Mouse (Mus musculus) heart, postnatal 10 days (tissue): ENCODE results near the gene Ptgdr. TPM values are rescaled to one million over a fixed set of nuclear protein-coding genes. Genes with fewer than 3 reads are reported as not detected.
"Not testable (repeated sequence)": the region's sequence is repeated elsewhere in the genome, so short reads cannot be mapped to it uniquely, and the experiment has no call there.

ENCODE experiments used
- DNase-seq, 2 experiments: peaks; one replicate each; pipeline ENCODE4 v3.0.0; 2021
- intact Hi-C: fragments of 180-260 bp; cut with DNase I; formaldehyde crosslinking; loops from one replicate; pipeline ENCODE4 v1.15.1; 2025
- total RNA-seq, 2 experiments: library from RNA; stranded (reverse); gene quantifications; 2 replicates each; pipeline ENCODE4 v1.2.3; 2021

Ptgdr gene
- total RNA-seq, 2 experiments from 2014 or later, result not detected

DNA sequence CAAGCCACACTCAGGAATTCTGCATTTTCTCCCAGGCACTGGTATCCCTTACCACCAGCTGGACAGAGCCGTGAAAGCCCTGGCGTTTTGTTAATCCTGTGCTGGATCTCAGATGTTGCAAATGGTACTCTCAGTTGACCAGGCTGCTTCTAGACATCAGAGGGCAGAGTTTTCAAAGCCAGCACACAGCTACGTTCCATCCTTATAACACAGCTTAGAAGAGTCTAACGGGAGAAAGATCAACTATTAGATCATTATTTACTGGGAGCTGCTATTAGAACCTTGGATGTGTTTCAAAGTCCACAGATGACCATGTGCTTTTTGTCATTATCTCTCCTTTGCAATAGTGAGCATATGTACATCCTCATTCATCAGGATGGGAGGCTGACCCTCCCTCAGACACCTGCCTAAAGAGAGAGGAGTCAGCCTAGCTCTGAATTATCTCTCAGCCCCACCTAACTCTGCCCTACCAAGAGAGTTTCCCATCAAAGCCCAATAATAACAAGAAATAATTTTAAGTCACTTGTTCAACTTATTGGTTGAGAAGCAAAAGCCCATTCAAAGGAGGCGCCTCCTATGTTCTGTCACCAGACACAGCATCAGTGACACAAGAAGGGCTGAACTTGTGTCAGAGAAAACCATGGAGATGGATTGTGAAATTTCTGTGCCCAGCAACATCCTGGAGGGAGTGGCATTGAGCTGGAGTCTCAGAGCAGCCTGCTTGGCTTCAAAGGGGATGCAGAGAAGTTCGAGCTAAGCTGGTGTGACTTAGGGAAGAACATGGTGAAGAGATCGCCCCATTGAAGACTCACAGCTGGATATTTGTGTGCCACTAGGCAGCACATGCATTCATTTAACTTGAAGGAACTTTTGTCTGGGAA lies 37.8 kb downstream of the Ptgdr start:
- no peak for DNase-seq
- intact Hi-C loops, result no loop called here

DNA sequence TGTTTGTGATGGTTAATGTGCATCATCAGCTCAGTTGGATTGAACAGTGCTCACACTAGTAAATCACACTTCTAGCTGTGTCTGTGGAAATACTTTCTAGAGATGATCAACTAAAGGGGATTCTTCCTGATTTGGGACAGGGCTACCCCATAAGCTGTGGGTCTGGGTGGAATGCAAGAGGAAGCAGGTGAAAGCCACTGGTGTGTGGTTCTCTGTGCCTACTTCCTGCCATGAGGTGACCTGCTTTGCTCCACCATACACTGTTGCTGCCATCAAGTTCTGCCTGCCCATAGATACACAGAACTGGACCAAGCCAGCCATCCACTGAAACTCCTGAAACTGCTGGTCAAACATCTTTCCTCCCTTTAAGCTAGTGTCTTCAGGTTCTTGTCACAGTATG lies 46.0 kb downstream of the Ptgdr start:
- DNase-seq, intact Hi-C loops: not testable (repeated sequence)

Other genes starting within 250 kb of the Ptgdr start
- not detected for gene Gm5624, start 231.4 kb downstream of the Ptgdr start, total RNA-seq
- not detected for gene Gm8257, start 152.9 kb downstream of the Ptgdr start, total RNA-seq
- not detected for gene Gm8267, start 109.0 kb downstream of the Ptgdr start, total RNA-seq
- gene Ptger2, start 128.8 kb upstream of the Ptgdr start, total RNA-seq, result under 1 TPM; 0.25 to 0.45 TPM